Mouse (Mus musculus) right cerebral cortex, postnatal 14 days (tissue): ENCODE results near the gene Neurog1.
A peak's percentile ranks its signal among the peaks of the same experiment; 100 is the strongest.

Source experiments
- DNase-seq: peaks from one replicate; pipeline ENCODE4 v3.0.0; 2022

The Neurog1 gene

GRCm38 (mm10) chr13:56257469-56258153 lies 5.6 kb upstream of the Neurog1 start:
- no peak for DNase-seq

- no peak for DNase-seq
Measured at GRCm38 (mm10) chr13:56256716-56257299, 4.8 kb upstream of the Neurog1 start.

GRCm38 (mm10) chr13:56253379-56253778 lies 1.4 kb upstream of the Neurog1 start:
- no peak for DNase-seq

- DNase-seq = peak; percentile 33
Measured at GRCm38 (mm10) chr13:56252783-56253182, 820 bp upstream of the Neurog1 start.

- no peak for DNase-seq
Measured at GRCm38 (mm10) chr13:56251176-56251923, 613 bp downstream of the Neurog1 start.

- DNase-seq = no peak
Measured at GRCm38 (mm10) chr13:56250551-56251161, 1.3 kb downstream of the Neurog1 start.

DNA sequence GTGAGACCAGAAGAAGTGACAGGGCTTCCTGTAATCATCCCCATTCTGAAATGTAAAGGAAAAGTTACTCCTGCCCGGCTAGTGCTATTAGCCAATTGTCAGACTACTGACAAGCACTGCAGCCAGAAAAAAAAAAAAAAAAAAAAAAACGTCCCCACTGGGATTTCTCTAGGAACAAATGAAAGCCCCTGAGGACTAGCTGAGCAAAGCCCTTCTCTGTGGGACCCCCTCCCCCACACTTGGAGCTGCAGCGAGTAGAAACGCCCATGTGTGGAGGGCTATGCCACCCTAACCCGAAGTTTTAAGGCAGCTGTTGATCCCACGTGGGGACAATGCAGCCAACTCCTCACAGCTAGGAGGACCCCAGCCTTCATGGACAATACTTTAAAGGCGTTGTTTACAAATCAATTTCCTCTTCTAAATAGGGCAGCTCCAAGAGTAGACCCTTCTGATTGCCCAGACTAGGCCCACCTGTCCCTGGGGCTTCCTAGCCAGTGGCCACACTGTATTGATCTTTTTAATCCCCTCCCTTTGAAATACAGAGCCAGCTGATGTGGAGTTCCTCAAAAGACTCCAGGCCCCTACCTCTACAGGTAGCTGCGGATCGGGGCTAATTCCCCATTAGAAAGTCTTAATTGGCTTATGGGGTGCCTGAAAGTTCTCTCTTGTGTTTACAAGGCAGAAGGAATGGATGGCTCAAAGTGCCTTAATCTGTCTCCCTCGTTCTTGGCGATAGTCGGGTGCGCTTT lies 2.2 kb downstream of the Neurog1 start:
- no peak for DNase-seq

DNA sequence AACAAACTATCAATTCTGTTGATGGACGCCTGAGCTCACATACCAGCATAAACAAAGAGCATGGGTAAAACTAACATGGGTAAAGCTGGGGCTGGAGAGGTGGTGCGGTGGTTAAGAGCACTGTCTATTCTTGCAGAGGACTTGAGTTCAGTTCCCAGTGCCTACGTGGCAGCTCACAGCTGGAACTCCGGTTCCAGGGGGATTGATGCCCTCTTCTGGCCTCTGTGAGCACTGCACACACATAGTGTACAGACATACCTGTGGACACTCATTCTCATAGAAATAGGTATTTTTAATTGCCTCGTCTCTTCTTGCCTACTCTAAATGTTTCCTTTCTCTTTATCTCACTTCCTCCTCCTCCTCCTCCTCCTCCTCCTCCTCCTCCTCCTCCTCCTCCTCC lies 8.9 kb downstream of the Neurog1 start:
- DNase-seq = no peak

DNA sequence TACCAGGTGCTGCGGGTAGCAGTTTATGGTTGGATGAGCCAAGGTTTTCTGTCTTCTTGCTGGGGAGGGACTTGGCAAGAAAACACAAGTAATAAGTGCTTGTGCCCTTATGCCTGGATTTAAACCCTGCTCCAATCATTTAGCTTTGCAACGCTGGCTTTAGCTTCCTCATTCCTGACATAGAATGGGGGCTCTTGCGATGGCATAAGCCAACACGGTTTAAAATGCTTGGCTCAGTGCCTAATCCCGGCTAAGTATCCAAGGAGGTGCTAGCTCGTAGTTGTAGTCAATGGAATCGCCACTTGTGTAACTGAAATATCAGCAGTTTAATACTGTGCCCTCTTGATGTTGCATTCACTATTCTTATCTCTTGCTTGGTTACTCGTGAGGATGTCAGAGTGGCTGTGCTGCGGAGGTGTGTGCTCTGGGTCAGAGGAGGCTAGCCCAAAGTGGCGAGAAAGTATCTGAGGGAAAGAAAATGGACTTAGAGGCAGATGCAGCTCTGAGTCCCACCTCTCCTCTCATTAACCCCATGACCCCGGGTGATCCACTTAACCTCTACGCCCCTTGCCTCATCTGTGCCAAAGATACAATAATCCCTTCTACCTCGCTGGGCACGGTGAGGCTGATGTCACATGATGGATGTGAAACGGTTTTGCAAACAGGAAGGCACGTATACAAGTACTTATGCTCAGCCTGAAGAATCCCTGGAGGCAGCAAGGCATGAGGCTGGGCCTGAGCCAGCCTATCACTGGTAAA lies 11.8 kb downstream of the Neurog1 start:
- no peak for DNase-seq

GRCm38 (mm10) chr13:56237905-56238304 lies 14.1 kb downstream of the Neurog1 start:
- no peak for DNase-seq

DNA sequence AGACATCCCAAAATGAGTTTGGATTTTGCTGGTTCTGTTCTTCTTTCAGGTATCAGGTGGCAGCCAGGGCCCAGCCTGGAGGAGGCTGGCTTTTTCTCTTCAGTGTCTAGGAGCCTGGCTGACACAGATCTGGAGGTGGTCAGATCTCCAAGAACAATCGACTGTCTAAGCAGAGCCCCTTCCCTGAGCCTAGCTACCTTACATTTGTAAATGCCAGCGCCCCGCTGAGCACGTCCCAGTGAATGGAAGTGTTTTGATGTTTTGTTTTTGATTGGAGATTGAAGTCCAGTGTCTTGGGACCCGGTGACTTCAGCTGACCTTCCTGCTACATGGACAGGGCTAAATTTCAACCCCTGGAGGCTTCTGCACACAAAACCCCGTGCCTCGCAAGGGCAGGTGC lies 15.8 kb downstream of the Neurog1 start:
- DNase-seq = no peak

GRCm38 (mm10) chr13:56228790-56229189 lies 23.2 kb downstream of the Neurog1 start:
- no peak for DNase-seq

DNA sequence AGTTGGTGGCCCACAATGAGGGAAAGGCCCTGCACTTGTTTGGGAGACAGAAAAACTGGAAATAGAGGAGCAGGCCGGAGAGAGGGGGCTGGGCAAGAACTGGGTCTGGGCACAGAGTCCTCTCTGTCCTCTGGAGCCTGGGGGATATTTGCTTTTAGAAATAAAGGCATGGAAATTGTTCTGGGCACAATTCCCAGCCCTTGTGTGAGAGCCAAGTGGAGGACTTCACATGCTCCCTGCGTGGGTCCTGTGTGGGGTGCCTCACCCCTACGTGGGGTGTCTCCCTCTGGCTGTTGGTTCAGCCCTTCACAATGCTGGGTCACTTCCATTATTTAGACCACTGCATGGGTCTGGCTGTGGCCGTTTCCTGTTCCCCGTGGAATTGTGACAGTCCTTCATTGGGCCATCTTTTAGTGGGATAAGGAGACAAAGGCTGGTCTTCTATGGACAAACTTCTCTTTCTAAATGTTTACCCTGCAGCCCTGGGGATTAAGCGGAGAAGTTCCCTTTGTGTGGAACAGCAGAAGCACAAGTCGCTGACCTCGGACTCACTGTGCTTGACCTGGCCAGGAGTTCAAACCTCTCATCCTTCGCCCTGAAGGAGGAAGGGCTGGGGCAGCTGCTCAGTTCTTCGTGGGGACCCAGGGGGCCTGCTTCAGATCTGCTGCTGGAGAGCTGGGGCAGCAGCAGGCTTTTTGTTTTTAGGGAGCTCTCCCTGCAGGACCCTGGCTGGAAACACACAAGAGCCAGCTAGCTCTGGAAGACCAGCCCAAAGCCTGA lies 25.6 kb downstream of the Neurog1 start:
- DNase-seq = peak; percentile 43

- DNase-seq = no peak
Measured at GRCm38 (mm10) chr13:56223625-56224024, 28.3 kb downstream of the Neurog1 start.

- no peak for DNase-seq
Measured at GRCm38 (mm10) chr13:56222849-56223246, 29.1 kb downstream of the Neurog1 start.

DNA sequence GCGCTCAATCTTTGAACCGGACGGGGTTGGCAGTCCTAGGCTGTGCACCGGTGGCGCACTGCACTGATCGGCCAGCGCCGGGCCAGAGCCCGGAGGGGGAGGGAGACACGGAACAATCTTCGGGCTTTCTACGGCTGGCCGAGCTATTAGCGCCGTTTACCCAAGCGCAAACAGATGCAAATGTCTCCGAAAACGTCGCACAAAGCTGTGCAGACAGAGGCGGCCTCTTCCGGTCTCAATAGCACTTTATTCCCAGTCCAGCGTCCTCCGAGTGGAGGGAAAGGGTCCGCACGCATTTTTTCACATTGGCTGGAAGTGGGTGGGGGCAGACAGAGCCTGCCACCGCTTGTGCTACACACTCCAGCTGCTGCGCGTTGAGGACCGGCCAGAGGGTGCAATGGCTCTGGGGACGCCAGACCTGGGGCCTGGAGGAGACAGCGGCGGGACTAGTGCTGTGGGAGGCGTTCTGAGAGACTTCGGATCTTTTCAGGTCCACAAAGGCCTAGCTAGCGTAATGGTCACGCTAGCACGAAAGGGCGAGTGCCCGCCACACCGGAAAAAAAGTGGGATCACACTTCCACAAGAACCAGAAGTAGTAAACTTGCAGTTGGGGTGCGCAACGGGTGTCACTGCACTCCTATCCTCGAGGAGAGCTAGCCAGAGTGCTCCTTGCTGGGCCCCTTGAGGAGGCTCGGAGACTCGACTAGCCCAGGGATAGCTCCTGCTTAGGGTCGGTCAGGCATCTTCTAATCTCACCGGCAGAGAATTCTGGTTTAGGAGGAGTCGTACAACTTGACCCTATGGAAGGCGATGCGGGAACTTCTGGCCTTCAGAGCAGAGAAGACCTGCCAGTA lies 29.7 kb downstream of the Neurog1 start:
- DNase-seq = peak; percentile 26

DNA sequence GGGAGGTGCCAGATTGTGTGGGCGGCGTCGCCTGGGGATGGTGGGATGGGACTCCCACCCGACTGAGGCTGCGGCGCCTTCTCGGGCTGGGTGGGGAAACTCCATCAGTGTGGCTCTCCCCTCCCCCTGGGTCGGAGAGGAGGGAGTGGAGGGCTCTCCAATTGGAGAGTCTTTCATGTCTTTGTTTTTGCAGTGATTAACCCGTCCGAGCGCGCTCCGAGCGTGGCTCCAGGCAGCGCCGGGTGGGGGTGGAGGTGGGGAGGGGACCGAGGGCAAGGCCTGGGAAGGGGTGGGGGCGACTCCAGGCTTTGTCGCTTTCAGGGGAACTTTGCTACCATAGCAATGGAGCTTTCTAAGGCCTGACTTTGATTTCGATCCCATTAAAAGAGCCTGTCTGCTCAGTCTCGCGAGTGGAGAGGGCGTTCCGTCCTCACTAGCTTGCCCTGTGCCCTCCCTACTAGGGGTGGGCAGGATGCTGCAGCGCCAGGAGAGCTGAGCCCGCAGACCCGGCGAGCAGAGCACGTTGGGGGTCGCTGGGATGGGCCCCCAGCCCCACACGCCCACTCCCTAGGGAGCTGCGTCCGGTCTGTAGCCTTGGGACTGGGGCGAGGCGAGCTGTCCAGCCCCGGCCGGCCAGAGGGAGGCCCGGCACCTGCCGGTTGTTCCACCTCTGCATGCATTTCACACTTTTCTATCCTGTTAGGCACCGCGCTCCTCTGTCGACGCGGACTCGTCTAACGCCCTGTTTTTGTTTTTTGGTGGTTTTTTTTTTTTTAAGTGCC lies 30.6 kb downstream of the Neurog1 start:
- peak; percentile 25 for DNase-seq

GRCm38 (mm10) chr13:56219254-56219653 lies 32.7 kb downstream of the Neurog1 start:
- DNase-seq = no peak

DNA sequence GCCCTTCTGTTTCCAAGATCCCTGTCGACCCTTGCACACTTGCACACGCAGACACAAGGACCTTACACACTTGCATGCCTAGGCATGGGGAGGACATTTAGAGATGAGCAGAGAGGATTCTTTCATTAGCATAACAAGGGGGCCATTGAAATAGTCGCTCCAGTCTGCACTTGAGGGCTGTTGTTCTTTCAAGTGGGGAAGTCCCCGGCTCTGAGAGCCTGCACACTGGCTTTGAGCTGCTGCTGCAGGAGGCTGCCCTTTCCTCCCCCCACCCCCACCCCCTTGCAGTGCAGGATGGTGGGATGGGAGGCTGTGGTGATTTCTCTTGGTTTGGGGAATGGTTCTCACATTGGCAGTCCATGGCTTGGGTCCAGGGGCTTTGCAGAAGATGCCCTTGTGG lies 35.9 kb downstream of the Neurog1 start:
- no peak for DNase-seq

- DNase-seq = no peak
Measured at GRCm38 (mm10) chr13:56214633-56215032, 37.3 kb downstream of the Neurog1 start.
